Mouse (Mus musculus): Measurements from ENCODE around the gene Ppp2r5c. TPM values are rescaled to one million over a fixed set of nuclear protein-coding genes. Genes with fewer than 3 reads are reported as not detected.

Gene Ppp2r5c
- polyA plus RNA-seq (2017; shearing (Covaris generic)) = 100 to 1,000 TPM; 583 to 590 TPM

GRCm38 (mm10) chr12:110446290-110447170 lies at the start of gene Ppp2r5c:
Gene Ppp2r5c (plus strand): TSS chr12:110447120.
- peak; percentile 87 for ATAC-seq

- peak; percentile 59 for ATAC-seq
Measured at GRCm38 (mm10) chr12:110398351-110398750, 48.6 kb upstream of the Ppp2r5c start.

- ATAC-seq = no peak
Measured at GRCm38 (mm10) chr12:110399161-110399560, 47.8 kb upstream of the Ppp2r5c start.

GRCm38 (mm10) chr12:110400936-110401335 lies 46.0 kb upstream of the Ppp2r5c start:
- ATAC-seq = no peak

GRCm38 (mm10) chr12:110401871-110402270 lies 45.0 kb upstream of the Ppp2r5c start:
- no peak for ATAC-seq

- no peak for ATAC-seq
Measured at GRCm38 (mm10) chr12:110416244-110416643, 30.7 kb upstream of the Ppp2r5c start.

- ATAC-seq = no peak
Measured at GRCm38 (mm10) chr12:110417023-110417986, 29.6 kb upstream of the Ppp2r5c start.

- ATAC-seq = no peak
Measured at GRCm38 (mm10) chr12:110417987-110418734, 28.8 kb upstream of the Ppp2r5c start.

GRCm38 (mm10) chr12:110418735-110419350 lies 28.1 kb upstream of the Ppp2r5c start:
- ATAC-seq = peak; percentile 49

- no peak for ATAC-seq
Measured at GRCm38 (mm10) chr12:110419879-110420278, 27.0 kb upstream of the Ppp2r5c start.

- ATAC-seq = no peak
Measured at GRCm38 (mm10) chr12:110421361-110421760, 25.6 kb upstream of the Ppp2r5c start.

- ATAC-seq = no peak
Measured at GRCm38 (mm10) chr12:110424008-110424704, 22.8 kb upstream of the Ppp2r5c start.

- no peak for ATAC-seq
Measured at GRCm38 (mm10) chr12:110426417-110427010, 20.4 kb upstream of the Ppp2r5c start.

- ATAC-seq = no peak
Measured at GRCm38 (mm10) chr12:110429340-110429973, 17.5 kb upstream of the Ppp2r5c start.

GRCm38 (mm10) chr12:110429990-110430389 lies 16.9 kb upstream of the Ppp2r5c start:
- no peak for ATAC-seq

- ATAC-seq = no peak
Measured at GRCm38 (mm10) chr12:110431805-110432204, 15.1 kb upstream of the Ppp2r5c start.

GRCm38 (mm10) chr12:110436638-110437366 lies 10.1 kb upstream of the Ppp2r5c start:
- ATAC-seq = no peak

- no peak for ATAC-seq
Measured at GRCm38 (mm10) chr12:110437367-110437703, 9.6 kb upstream of the Ppp2r5c start.

- no peak for ATAC-seq
Measured at GRCm38 (mm10) chr12:110438367-110438973, 8.4 kb upstream of the Ppp2r5c start.
